Mouse (Mus musculus) c-Kit-negative CD71-positive TER-119-positive erythroid progenitor cells, embryonic 14.5 days (primary cell): Measurements from ENCODE around the gene Tcf19.
"Not testable (repeated sequence)": the region's sequence is repeated elsewhere in the genome, so short reads cannot be mapped to it uniquely, and the experiment has no call there.

Experiments used
- DNase-seq: peaks from one replicate; pipeline ENCODE4 v3.0.0-alpha.2; 2013; ENCODE audit warnings: low read depth, low spot score

Gene Tcf19

DNA sequence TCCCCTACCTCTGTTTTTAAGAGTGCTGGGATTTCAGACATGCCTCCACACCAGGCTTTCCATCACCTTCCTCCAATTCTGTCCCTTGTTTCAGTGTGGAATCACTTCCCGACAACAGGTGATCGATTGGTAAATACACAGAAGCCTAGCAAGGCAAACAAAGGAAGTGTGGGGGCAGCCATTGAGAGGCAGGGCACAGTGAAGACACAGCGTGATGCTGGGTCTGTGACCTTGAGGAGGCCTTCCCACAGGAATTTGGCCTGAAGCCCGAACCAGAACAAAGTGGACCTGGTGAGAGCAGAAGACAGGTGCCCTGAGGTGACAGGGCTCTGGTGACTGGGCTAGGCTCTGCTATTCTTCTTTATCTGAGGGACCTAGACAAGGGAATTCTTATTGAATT, 30.9 kb downstream of the Tcf19 start:
- no peak for DNase-seq

DNA sequence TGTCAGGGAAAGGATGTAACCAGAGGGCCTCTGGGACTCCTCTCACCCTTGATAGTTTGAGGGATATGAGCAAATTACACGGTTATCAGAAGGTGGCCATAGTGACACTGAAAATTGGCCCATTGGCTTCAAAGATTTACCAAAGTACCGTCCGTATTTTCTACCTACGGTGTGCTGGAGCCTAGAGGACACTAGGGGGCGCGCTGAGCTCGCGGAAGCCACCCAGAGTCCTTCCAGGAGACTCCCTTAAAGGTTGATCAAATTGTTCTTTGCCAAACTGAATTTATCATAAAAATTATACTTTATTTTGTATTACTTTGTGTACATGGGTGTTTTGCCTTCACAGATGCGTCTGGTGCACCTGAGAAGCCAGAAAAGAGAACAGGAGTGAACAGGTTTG, 32.6 kb downstream of the Tcf19 start:
- no peak for DNase-seq

DNA sequence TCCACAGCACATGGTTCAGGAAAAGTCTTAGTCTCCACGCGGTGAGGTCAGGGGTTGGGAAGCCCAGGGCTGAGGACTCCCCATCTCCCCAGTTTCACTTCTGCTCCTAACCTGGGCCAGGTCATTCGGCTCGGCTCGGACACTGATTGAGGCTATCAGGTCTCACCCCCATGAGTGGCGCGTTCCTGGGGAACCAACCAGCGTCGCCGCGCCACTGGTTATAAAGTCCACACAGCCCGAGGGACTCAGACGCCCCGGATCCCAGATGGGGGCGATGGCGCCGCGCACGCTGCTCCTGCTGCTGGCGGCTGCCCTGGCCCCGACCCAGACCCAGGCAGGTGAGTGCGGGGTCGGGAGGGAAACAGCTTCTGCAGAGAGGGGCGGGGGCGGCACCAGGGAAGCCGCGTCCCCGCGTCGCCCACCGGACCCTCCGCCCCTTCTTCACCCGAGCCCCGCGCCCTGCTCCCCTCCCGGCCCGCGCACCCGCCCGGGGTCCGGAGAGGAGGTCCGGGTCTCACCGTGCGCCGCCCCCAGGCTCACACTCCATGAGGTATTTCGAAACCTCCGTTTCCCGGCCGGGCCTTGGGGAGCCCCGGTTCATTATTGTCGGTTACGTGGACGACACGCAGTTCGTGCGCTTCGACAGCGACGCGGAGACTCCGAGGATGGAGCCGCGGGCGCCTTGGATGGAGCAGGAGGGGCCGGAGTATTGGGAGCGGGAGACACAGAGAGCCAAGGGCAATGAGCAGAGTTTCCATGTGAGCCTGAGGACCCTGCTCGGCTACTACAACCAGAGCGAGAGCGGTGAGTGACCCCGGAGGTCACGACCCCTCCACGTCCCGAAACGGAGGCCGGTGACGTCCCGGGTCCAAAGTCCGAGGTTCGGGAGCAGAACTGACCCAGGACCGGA, 46.5 kb downstream of the Tcf19 start, which contains the start of gene H2-Q10:
TSS of gene H2-Q10 (plus strand) at position 248 of the 910 bp plus-strand sequence.
- DNase-seq, result no peak

DNA sequence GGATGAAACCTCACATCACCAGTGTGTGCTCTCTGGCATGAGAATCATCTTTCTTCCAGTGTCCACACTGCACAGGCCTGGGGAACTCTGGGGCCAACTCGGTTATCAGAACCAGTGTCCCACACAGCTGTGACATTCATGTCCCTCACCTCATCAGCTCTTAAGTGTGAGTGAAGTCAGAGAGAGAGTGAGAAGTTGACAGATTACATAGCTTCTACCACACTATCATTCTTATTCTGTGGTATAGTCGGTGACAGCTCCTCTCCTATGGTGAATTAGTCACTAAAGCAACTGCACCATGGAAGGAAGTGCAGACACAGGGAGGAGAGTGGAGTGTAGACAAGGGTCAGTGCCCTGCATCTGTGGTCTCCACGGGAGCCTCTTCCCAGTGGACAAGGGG, 47.7 kb downstream of the Tcf19 start:
- not testable (repeated sequence) for DNase-seq

DNA sequence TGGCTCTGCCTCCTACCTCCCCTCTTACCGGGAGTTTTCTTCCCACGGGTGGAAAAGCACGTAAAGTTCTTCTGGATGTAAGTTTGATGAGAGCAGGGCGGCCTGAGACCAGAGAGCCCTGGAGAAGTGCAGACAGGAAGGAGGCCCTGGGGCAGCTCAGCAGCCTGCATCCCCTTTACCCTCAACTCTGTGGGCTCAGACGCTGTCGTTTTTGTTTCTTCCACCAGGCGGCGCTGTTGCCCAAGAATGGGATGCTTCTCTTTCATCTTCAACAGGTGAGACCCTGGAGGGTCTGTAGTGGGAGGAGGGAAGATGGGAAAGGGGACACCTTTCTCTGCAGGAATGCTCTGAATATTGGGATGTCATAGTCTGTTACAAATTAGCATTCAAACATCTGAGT, 51.0 kb downstream of the Tcf19 start:
- DNase-seq, result not testable (repeated sequence)
